Mouse (Mus musculus): ENCODE results near the gene Lactb. TPM values are rescaled to one million over a fixed set of nuclear protein-coding genes. Genes with fewer than 3 reads are reported as not detected.
"Not testable (repeated sequence)": the region's sequence is repeated elsewhere in the genome, so short reads cannot be mapped to it uniquely, and the experiment has no call there.

Gene Lactb
- polyA plus RNA-seq, 1 experiment: 8.5 TPM

DNA sequence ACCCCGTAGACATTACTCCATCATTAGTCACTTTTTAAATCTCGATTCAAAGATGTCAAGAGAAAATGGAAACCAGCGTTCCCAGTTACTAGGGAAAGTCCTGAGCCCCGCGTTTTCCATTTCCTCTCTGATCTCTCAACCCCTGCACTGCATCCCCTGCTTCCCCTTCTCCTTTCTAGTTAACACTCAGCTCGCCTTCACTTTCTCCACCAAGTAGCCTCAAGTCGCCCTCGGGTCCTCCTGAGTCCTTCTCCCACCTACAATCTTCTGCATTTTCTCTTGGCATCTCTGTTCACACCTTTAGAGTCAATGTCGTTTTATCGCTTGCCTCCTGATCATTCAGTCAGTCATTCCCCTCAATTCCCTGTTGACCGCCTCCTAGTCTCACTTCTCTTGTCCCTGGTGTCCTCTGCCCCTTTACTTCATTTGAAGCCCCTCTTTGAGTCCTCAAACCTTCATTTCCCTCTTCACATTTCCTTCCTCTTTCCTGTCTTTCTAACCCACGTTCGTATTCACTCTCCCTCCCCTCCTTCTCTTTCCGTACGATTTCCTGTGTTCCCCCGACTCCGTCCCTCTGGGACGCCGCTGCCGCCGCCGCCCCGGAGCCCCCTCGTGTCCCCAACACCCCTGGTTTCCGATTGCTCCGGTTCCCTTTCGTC lies 56.5 kb downstream of the Lactb start:
- Histone ChIP-seq H3K4me1 (peaks cover 53% of the 10 kb centered on the region), H3K4me3 (replicated peaks) (peak overlapping the region; percentile 100)

DNA sequence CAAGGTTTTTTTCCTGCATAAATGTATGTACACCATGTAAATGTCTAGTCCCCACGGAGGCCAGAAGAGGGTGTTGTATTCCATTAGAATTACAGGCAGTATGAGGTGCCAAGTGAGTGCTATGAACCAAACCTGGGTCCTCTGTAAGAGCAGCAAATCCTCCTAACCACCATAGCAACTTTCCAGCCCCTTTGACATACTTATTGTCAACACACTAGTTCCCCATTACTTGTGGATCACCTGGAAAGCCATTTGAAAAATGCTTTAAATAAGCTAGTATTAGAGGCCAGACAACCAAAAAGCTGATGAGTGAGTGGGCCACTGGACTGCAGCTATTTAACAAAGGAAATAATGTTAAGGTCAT lies 57.4 kb downstream of the Lactb start:
- TF ChIP-seq FLI1 (IDR thresholded peaks at IDR 0.05; ENCODE audit: low read length) (no peak), GATA1 (IDR thresholded peaks at IDR 0.05; ENCODE audit: borderline replicate concordance, low read length) (no peak)
- H3K4me1 ChIP-seq: peaks cover 61% of the 10 kb centered on the region
- H3K36me3 ChIP-seq (replicated peaks; ENCODE audit: low read length): peaks cover 29% of the 10 kb centered on the region
- peak overlapping the region; percentile 100 for H3K4me3 ChIP-seq (replicated peaks)
- no peaks in the 10 kb centered on the region for H3K27me3 ChIP-seq (replicated peaks)
- no peaks in the 10 kb centered on the region; the same call in 1 of the 2 replicates for H3K9me3 ChIP-seq

More for the DNA sequence above, 56.5 kb downstream of the Lactb start:
- Histone ChIP-seq H3K27me3 (replicated peaks) (no peaks in the 10 kb centered on the region), H3K36me3 (replicated peaks; ENCODE audit: low read length) (peaks cover 22% of the 10 kb centered on the region), H3K9me3 (no peaks in the 10 kb centered on the region; the same call in 1 of the 2 replicates)
- no peak for TF ChIP-seq FLI1 (IDR thresholded peaks at IDR 0.05; ENCODE audit: low read length)
- no peak for TF ChIP-seq GATA1 (IDR thresholded peaks at IDR 0.05; ENCODE audit: borderline replicate concordance, low read length)

DNA sequence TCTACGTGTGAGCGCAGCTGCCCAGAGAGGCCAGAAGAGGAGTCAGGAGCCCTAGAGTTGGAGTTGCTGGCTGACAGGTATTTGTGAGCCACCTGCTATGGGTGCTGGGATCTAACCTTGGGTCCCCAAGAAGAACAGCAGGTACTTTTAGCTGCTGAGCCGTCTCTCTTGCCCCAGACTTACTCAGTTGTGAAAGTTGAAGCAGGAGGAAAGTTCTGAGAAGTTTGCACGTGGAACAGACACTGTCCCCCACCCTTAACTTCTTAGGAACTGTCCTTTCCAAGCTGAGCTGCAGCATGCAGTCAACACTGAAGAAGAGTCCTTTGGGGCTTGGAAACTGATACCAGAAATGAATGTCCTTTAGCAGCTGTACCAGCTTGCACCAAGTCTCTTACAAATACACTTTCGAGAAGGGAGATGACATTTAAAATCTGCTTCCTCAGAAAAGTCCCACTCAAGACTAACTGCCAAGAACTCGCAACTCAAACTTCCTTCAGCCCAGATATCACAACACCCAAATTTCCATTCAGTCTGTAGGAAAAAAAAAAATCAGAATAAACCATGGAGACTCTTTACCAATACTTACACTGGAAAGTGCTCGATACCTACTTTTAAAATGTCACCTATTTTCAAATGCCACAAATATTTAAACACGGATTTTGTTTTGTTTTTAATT lies 57.9 kb downstream of the Lactb start:
- Histone ChIP-seq H3K27me3 (replicated peaks) (no peaks in the 10 kb centered on the region), H3K36me3 (replicated peaks; ENCODE audit: low read length) (peaks cover 35% of the 10 kb centered on the region), H3K4me1 (peaks cover 66% of the 10 kb centered on the region), H3K9me3 (no peaks in the 10 kb centered on the region; the same call in 1 of the 2 replicates), H3K4me3 (replicated peaks) (peak overlapping the region; percentile 100)
- TF ChIP-seq FLI1 (IDR thresholded peaks at IDR 0.05; ENCODE audit: low read length) (no peak), GATA1 (IDR thresholded peaks at IDR 0.05; ENCODE audit: borderline replicate concordance, low read length) (no peak)

DNA sequence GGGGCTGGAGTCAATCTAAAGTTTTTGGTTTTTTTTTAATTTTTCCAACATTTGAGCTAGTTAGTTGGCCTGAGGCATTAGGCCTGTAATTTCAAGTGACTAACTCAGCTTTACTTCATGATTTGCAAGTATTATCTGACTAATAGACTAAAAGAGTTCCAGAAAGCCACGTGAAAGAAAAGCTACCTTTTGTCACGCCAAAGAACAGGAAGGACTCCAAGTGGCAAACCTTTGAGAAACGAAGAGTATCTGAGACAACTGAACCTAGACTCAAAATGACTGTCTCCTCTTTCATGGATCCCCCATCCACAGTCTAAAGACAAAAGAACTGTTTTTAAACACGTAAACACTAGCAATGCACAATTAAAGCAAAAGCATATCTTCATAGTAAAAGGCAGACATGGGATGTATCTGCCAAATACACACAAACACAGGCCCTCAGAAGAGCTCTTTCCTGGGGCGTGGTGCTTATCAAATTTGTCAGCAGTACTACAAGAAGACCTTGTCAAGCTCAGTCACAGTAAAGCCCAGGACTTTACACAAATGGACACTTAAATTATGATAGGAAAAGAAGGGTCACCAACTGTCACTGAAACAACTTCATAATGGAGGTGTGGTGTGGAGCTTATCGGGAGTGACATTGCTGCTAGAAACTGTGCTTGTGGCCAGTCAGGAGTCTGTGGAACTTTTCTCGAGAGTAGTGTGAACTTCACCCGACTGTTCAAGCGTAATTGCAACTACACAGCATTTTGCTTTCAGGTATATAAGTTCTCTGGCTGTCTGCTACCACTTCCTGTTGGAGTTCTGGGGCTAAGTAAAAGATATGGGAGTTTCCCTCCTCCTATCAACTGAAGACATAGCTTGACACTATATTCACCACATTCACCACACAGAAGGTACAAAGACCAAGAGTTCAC lies 59.2 kb downstream of the Lactb start:
- Histone ChIP-seq H3K4me3 (replicated peaks) (peak overlapping the region; percentile 100), H3K4me1 (peaks cover 78% of the 10 kb centered on the region), H3K36me3 (replicated peaks; ENCODE audit: low read length) (peaks cover 46% of the 10 kb centered on the region), H3K27me3 (replicated peaks) (no peaks in the 10 kb centered on the region), H3K9me3 (no peaks in the 10 kb centered on the region)
- TF ChIP-seq FLI1 (IDR thresholded peaks at IDR 0.05; ENCODE audit: low read length) (no peak), GATA1 (IDR thresholded peaks at IDR 0.05; ENCODE audit: borderline replicate concordance, low read length) (no peak)

DNA sequence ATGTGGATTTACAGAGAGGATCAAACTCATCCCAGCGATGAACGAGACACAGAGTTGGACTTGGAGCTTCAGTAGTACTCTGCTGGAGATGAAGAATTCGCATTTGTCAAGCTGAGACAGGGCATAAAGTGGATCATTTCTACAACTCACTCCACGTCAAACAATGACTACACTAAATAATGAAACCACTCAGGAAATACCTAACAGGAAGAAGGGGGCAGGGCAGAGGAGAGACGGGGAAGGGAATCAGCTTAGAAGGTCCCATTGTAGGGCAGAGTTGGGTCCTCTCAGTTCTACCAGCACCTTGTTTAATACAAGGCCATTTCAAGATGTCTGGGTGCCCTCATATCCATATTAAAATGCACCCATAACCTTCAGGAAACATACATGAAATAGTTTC lies 59.9 kb downstream of the Lactb start:
- Histone ChIP-seq H3K4me1 (peaks cover 79% of the 10 kb centered on the region), H3K36me3 (replicated peaks; ENCODE audit: low read length) (peaks cover 54% of the 10 kb centered on the region), H3K4me3 (replicated peaks) (peak overlapping the region; percentile 86), H3K9me3 (no peaks in the 10 kb centered on the region), H3K27me3 (replicated peaks) (no peaks in the 10 kb centered on the region)
- TF ChIP-seq GATA1 (IDR thresholded peaks at IDR 0.05; ENCODE audit: borderline replicate concordance, low read length) (no peak), FLI1 (IDR thresholded peaks at IDR 0.05; ENCODE audit: low read length) (peak; percentile 73; the same call in 1 of the 2 replicates)

DNA sequence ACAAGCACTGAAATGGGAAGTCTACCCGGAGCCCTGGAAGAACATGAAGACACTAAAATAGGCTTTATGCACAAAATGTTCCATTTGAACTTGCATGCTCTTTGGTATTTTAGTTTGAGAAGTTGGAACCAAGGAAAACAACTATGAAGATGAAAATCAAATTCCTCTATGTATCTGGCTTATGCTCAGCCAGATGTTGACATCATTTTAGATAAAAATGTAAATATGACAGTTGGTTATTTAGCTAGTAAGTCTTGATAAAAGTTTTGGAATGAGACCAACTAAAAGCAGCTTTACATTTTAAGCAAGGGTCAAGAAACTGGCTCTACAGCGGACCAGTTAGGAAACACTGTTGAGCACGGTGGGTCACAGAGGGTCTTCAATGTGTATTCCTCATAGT lies 60.7 kb downstream of the Lactb start:
- Histone ChIP-seq H3K4me3 (replicated peaks) (peak overlapping the region; percentile 84), H3K27me3 (replicated peaks) (no peaks in the 10 kb centered on the region), H3K36me3 (replicated peaks; ENCODE audit: low read length) (peaks cover 62% of the 10 kb centered on the region), H3K4me1 (peaks cover 84% of the 10 kb centered on the region), H3K9me3 (no peaks in the 10 kb centered on the region)
- TF ChIP-seq GATA1 (IDR thresholded peaks at IDR 0.05; ENCODE audit: borderline replicate concordance, low read length): no peak
- TF ChIP-seq FLI1 (IDR thresholded peaks at IDR 0.05; ENCODE audit: low read length): no peak

DNA sequence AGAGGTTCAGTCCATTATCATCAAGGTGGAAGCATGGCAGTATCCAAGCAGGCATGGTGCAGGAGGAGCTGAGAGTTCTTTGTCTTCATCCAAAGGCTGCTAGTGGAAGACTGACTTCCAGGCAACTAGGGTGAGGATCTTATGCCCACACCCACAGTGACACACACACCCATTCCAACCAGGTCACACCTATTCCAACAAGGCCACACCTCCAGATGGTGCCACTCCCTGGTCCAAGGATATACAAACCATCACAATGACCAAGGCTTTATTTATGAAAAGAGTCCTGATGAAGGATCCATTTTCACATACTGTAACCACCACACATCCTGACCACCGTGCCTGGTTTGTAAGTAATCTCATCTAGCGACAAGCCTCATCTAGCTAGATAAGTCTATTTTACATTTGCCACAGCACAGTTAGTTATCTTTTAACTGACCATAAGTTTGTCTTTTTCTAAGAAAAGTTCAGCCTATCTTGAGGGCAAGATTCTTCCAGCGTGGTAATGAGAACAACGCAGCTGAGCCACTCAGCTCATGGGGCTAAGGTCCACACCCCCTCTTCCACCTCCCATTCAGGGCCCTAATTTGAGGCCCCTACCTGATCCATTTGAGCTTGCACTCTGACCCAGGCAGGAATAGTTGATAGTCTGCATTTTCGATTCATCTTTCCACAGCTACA lies 61.9 kb downstream of the Lactb start:
- Histone ChIP-seq H3K4me3 (replicated peaks) (peak overlapping the region; percentile 84), H3K4me1 (peaks cover 92% of the 10 kb centered on the region), H3K36me3 (replicated peaks; ENCODE audit: low read length) (peaks cover 67% of the 10 kb centered on the region)
- not testable (repeated sequence) for H3K9me3 ChIP-seq; H3K27me3 ChIP-seq (replicated peaks)

DNA sequence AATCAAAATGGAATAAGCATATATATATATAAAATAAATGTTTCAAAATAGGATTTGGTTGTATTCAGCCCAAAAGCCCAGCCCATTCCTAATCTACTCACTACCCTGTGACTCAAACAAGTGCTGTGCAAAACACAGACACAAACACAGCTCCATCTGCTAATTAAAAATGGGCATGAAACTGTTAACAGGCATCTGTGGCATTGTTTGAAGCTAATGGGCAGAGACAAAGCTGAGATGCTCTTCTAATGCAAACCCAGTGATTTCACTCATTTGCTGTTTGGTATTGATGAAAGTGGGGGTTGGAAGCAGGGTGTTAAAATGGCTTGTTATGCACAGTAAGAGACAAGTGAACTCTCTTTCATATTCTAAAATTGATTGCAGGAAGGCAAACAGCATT lies 63.0 kb downstream of the Lactb start:
- peaks cover 95% of the 10 kb centered on the region for H3K4me1 ChIP-seq
- peaks cover 74% of the 10 kb centered on the region for H3K36me3 ChIP-seq (replicated peaks; ENCODE audit: low read length)
- no peak for TF ChIP-seq GATA1 (IDR thresholded peaks at IDR 0.05; ENCODE audit: borderline replicate concordance, low read length)
- no peak for TF ChIP-seq FLI1 (IDR thresholded peaks at IDR 0.05; ENCODE audit: low read length)
- H3K4me3 ChIP-seq (replicated peaks): peak overlapping the region; percentile 11
- H3K27me3 ChIP-seq (replicated peaks): no peaks in the 10 kb centered on the region
- H3K9me3 ChIP-seq: no peaks in the 10 kb centered on the region

DNA sequence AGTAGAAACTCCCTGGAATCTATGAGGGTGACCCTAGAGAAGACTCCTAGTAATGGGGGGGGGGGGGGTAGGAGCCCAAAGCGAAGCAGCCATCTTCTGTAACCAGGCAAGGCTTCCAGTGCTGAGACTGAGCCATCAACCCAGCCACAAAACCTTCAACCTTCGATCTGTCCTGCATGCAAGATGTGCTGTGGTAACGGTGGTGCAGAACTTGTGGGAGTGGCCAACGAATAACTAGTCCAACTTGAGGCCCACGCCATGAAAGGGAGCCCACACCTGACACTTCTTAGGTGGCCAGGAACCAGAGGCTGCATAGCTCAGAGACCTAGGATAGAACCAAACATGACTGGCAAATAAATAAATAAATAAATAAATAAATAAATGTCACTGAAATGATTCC lies 64.6 kb downstream of the Lactb start:
- TF ChIP-seq FLI1 (IDR thresholded peaks at IDR 0.05; ENCODE audit: low read length) (no peak), GATA1 (IDR thresholded peaks at IDR 0.05; ENCODE audit: borderline replicate concordance, low read length) (no peak)
- Histone ChIP-seq H3K36me3 (replicated peaks; ENCODE audit: low read length) (peaks cover 85% of the 10 kb centered on the region), H3K4me1 (peaks cover 95% of the 10 kb centered on the region), H3K27me3 (replicated peaks) (no peaks in the 10 kb centered on the region), H3K4me3 (replicated peaks) (peak overlapping the region; percentile 59), H3K9me3 (no peaks in the 10 kb centered on the region)
